Mouse (Mus musculus) monocyte, adult 59 days (primary cell): ENCODE measurements around the gene Anks1. TPM values are rescaled to one million over a fixed set of nuclear protein-coding genes. Genes with fewer than 3 reads are reported as not detected.

Experiments used
- total RNA-seq, 2 experiments: library from RNA; stranded (reverse); gene quantifications; one replicate each; pipeline ENCODE4 v1.2.4; 2023

Anks1 gene
- total RNA-seq, result 100 to 1,000 TPM; 111 to 113 TPM

DNA sequence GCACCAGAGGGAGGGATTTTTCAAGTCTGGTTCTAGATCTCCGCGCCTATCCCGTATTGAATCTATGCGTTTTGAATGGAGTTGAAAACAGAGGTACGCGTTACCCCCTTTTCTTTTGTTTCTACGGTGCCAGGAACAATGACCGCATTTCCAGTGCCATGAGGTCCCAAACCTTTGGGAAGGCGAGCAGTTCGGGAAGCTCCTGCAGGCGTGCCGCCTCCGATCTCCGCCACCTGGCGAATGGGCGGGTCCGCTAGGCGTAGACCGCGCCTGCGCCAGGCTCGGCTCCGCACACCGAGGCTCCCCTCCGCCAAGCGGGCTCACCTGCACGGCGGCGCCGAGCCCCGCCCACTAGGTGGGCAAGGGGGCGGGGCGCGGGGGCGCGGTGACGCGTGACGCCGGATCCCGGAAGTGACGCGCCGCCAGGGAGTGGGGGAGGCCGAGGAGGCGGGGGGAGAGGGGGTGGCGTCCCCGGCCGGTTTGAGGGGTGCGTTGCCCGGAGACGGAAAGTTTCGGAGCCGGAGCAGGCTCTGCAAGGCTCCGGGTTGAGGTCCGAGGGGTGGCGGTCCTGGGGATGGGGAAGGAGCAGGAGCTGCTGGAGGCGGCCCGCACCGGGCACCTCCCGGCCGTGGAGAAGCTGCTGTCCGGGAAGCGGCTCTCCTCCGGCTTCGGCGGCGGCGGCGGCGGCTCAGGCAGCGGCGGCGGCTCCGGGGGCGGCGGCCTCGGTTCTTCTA lies at the start of gene Anks1:
TSS of gene Anks1 (plus strand) at position 419 of the 734 bp plus-strand sequence.

DNA sequence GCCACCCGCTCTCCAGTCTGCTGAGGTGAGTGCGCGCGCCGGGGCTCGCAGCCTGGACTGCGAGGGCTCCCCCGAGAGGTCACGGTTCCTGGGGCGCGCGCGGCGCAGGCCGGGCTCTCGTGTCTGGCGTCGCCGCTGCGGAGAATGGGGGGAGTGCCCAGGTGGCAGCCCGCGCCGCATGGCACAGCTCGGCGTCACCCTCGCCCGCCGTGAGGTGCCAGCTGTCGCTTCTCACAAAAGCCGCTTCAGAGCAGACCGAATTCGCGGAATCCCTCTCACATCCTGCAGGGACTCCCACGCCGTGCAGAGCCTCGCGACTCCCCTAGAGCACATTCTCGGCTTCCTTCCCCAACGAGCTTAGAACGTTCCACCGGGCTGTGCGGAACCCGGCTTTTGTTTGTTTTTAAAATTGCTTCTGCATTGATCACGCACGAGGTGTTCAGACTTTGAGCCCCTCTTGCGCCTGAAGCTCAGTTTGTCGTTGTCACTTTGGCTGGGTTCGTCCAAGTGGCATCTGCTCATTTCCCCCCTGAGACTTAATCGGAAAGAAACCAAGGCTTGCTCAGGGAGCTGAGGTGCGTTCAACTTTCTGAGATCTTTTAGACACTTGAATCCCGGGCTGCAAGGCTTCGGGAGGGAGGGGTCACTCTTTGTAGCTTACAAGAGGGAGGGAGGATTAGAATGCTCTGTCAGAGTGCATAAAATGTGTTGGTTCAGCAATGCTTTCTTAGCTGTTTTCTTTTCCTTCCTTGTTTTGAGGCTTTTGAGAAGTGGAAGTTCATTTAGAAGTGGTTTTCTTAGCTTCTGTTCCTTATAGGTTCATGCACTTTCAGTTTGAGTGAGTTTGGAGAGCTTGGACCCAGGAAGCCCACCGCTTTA lies 755 bp downstream of the Anks1 start, which contains the start of gene Taf11:
TSS of gene Taf11 (minus strand) at position 223 of the 879 bp plus-strand sequence.

DNA sequence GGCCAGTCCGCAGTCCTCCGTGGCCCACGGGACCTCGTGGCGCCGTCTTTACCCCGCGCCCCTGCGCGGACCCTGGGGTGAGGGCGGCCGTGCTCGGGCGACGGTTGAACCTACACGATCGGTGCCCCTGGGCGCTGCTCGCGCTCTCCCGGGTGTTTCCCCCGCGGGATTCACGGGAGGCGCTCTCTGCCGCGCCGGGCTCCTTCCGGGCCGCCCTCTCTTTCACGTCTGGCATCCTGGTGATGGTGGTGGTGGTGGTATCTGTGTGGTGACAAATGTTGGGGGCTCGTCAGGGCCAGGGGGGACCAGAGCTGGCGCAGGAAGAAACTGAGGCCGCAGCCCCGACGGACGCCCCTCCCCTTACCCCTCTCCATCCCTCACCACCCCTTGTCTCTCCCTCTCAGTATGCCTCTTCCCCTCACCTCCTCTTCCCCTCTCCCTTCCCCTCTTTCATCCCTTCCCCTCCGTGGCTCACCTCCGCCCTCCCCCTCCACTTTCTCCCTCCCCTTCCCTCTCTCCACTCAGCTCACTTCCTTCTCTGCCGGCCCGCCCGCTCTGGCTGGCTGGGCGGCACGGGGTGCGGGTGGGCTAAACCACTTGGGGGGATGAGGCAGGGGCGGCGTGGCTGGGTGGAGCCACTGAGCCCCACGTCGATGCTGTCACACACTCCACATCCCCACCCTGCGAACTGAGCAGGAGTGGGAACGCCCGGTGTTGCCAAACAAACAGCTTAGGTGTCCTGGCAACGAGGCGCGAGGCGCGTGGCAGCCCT lies 171.1 kb downstream of the Anks1 start, which contains the start of gene Tcp11:
TSS of gene Tcp11 (minus strand) at position 595 of the 772 bp plus-strand sequence.

Other genes starting within 250 kb of the Anks1 start
- not detected for gene Spdef, start 180.4 kb upstream of the Anks1 start, total RNA-seq
- 100 to 1,000 TPM; 100 to 106 TPM for gene D17Wsu92e, start 88.7 kb upstream of the Anks1 start, total RNA-seq
- gene Snrpc, start 71.2 kb upstream of the Anks1 start, total RNA-seq, result 10 to 100 TPM; 59.7 to 61.3 TPM
- 10 to 100 TPM; 11.2 to 12.4 TPM for gene Uhrf1bp1, start 52.9 kb upstream of the Anks1 start, total RNA-seq
- 10 to 100 TPM; 28.2 to 33.4 TPM for gene Taf11, start 538 bp downstream of the Anks1 start, total RNA-seq
- 1 to 10 TPM; 1.2 TPM for gene Tcp11, start 171.3 kb downstream of the Anks1 start, total RNA-seq
- under 1 TPM; 0.15 to 0.24 TPM for gene Scube3, start 232.8 kb downstream of the Anks1 start, total RNA-seq